Mouse (Mus musculus) cerebellum, adult 2 months (tissue): ENCODE measurements at regions not wholly inside any gene's neighbourhood (a gene's known extent, or its start where the extent isn't known, plus 50 kb on each side); places are given as distances from the start of the nearest gene placed in this dataset.

Experiments
- DNase-seq, 2 experiments: peaks; one replicate each; pipeline ENCODE4 v3.0.0; 2021
- H3K27ac ChIP-seq: fragments of 200-500 bp; 2 replicates; pipeline ENCODE4 v1.5.1; 2012; ENCODE audit warnings: low read length, control low read depth, inconsistent platforms; ENCODE audit not compliant: insufficient read depth
- H3K27me3 ChIP-seq: fragments of 200-500 bp; 2 replicates; pipeline ENCODE4 v1.6.1; 2012; ENCODE audit warnings: inconsistent platforms, mild to moderate bottlenecking, low read length, moderate library complexity; ENCODE audit not compliant: control insufficient read depth, insufficient read depth
- H3K4me1 ChIP-seq: fragments of 200-500 bp; 2 replicates; pipeline ENCODE4 v1.6.1; 2011; ENCODE audit warnings: low read length; ENCODE audit not compliant: control insufficient read depth, insufficient read depth
- H3K4me3 ChIP-seq: fragments of 200-500 bp; replicated peaks from 2 replicates; pipeline ENCODE3; 2011; ENCODE audit warnings: mild to moderate bottlenecking, low read depth, low read length, control low read depth; ENCODE audit not compliant: insufficient read depth
- CTCF ChIP-seq: fragments of 200-500 bp; IDR thresholded peaks from 2 replicates; pipeline ENCODE4 v1.5.1; 2011; ENCODE audit warnings: low read depth, mild to moderate bottlenecking, control low read depth, low read length, moderate library complexity, borderline replicate concordance; ENCODE audit not compliant: insufficient read depth
- POLR2A ChIP-seq: fragments of 200-500 bp; IDR thresholded peaks from 2 replicates; pipeline ENCODE4 v1.6.1; 2011; ENCODE audit warnings: low read length, control low read depth, borderline replicate concordance; ENCODE audit not compliant: insufficient read depth
- WGBS: fragments of 180-500 bp; shearing (Covaris S2); methylation state at CpG from one replicate; pipeline ENCODE4 v1.1.7; 2018; 5-methylcytosine and 5-hydroxymethylcytosine counted together

DNA sequence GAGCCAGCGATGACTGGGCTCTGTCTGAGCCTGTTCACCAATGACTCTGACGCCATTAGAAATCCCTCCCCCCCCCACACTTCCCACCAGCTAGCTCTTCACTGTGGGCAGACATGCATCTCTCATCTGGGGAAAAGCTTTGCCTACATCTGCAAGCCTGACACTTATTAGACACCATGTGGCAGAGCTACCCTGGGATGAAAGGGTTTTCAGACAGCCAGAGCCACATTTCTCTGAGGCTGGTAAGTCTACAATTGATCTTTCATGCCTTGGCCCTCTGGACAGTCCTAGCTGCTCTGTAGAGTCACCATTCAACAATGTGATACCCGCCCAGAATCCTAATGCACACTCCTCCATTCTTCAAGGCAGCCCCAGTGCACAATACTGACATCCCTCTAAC is 72.8 kb upstream of the Rgma start:
- Histone ChIP-seq H3K4me1 (no peaks in the 10 kb centered on the region), H3K4me3 (no peak overlapping the region), H3K27me3 (no peaks in the 10 kb centered on the region), H3K27ac (no peak overlapping the region)
- 81% methylated on average over 3 of the region's 3 CpGs for WGBS
- no peak for DNase-seq
- no peak for TF ChIP-seq POLR2A
- TF ChIP-seq CTCF, result no peak

DNA sequence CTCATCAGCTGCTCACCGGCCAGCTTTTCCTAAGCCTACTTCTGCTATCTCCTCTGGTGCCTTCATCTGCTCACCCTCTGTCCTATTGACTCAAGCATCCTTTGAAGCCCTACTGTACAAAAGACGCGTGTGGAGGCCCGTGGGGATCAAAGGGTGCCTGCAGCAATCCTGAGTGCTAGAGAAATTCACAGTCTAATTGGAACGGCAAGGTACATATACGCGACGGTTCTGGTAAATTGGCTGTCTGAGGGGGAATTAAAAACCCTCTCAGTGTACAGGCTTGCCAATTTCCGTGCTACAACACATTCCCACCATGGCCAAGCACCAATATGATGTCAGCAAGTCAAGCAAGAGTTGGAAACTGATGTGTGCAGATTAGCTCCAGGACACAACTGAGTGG is 71.5 kb upstream of the Rgma start:
- 65% methylated on average over 9 of the region's 9 CpGs for WGBS
- no peaks in the 10 kb centered on the region for H3K4me1 ChIP-seq
- no peak for DNase-seq
- H3K27ac ChIP-seq, result no peak overlapping the region
- no peaks in the 10 kb centered on the region for H3K27me3 ChIP-seq
- no peak overlapping the region for H3K4me3 ChIP-seq
- TF ChIP-seq POLR2A, result no peak
- no peak for TF ChIP-seq CTCF

DNA sequence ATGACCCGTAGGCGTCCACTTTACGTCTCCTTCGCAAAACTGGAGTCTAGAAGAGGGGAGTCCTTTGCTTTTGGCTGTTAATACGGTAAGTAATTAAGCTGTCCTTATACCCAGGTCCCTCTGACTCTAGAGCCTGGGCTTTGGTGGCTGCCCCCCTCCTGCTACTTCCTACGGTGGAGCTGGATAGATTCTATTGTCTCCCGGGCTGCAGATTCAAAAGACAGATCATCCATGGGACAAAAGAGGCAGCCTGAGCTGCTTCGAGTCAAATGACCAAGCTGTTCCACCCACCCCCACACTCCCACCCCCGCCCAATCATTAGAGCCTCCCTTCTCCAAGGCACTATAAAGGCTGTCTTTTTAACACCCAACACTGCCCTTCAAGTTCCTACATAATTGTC is 70.5 kb upstream of the Rgma start:
- H3K4me1 ChIP-seq, result no peaks in the 10 kb centered on the region
- TF ChIP-seq POLR2A (no peak), CTCF (no peak)
- 63% methylated on average over 9 of the region's 9 CpGs for WGBS
- no peak for DNase-seq
- no peaks in the 10 kb centered on the region for H3K27me3 ChIP-seq
- H3K4me3 ChIP-seq, result no peak overlapping the region
- no peak overlapping the region for H3K27ac ChIP-seq

DNA sequence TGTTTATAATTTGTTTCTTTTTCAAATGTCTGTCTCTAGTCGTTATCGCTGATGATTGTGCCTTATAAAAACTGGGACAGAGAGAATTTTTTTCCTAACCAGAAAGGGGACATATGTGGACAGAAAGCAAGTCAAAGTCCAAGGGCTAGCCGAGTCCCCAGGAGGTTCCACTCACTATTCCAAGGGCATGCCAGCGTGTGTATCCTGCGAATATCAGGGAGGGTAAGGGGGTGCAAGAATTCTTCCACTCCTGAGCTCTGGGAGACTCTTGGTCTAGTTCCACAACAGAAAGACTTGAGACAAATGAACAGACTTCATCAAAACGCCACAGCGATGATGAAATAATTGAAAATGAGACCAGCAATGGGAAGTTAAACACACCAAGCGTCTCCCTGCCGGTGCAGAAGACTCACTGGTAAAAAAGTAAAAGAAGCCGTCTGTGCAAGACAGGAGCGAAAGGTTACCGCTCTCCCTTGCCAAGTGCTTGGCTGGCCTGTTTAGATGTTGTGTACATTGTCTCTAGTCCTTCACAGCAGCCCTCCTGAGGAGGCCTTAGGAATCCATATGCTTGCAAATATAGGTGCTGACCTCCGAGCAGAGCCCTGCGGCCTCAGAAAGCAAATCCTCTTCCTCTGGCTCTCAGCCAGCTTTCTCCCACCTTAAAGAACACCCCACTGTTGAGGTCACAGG is 69.9 kb upstream of the Rgma start:
- 43% methylated on average over 14 of the region's 14 CpGs for WGBS
- H3K4me3 ChIP-seq, result no peak overlapping the region
- no peak for DNase-seq
- TF ChIP-seq CTCF (no peak), POLR2A (no peak)
- H3K4me1 ChIP-seq, result no peaks in the 10 kb centered on the region
- H3K27me3 ChIP-seq, result no peaks in the 10 kb centered on the region
- no peak overlapping the region for H3K27ac ChIP-seq

DNA sequence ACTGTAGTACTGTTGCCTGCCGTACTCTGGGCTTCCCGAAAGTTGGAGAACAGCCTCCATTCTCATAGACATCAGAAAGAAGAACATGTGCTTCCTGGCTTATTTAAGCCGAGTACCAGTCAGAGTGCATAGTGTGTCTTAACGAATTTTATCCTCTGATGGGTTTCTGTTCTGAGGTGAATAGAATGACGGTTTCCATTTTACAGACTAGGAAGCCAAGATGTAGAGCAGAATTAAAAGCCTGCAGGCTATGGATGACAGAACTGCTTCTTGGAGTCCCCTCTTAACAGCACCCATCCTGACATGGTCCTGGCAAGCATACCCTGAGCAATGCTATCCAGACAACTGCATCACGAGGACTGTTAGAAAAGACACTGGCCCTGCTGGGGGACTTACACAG is 69.0 kb upstream of the Rgma start:
- Histone ChIP-seq H3K4me1 (no peaks in the 10 kb centered on the region), H3K27me3 (no peaks in the 10 kb centered on the region), H3K27ac (no peak overlapping the region), H3K4me3 (no peak overlapping the region)
- no peak for TF ChIP-seq CTCF
- no peak for TF ChIP-seq POLR2A
- 88% methylated on average over 6 of the region's 6 CpGs for WGBS
- no peak for DNase-seq

DNA sequence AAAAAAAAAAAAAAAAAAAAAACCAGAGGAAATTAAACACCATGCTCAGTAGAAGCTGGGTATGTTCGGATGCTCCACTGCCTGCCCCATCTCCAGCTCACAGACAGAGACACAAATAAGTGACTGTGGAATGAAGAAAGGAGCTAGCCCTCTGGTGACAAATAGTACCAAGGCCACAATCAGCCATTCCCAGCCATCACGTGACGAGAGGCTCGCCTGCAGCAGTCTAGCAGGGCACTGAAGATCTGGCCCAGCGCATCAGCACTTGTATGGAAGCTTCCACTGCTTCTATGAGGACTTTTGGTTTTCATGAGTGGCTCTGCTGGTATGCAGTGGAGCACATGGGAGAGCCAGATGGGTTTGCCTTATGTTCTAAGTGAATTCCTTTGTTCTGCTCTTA is 68.6 kb upstream of the Rgma start:
- H3K27me3 ChIP-seq, result no peaks in the 10 kb centered on the region
- TF ChIP-seq POLR2A (no peak), CTCF (no peak)
- WGBS, result 89% methylated on average over 5 of the region's 5 CpGs
- no peak overlapping the region for H3K27ac ChIP-seq
- no peaks in the 10 kb centered on the region for H3K4me1 ChIP-seq
- no peak for DNase-seq
- H3K4me3 ChIP-seq, result no peak overlapping the region

DNA sequence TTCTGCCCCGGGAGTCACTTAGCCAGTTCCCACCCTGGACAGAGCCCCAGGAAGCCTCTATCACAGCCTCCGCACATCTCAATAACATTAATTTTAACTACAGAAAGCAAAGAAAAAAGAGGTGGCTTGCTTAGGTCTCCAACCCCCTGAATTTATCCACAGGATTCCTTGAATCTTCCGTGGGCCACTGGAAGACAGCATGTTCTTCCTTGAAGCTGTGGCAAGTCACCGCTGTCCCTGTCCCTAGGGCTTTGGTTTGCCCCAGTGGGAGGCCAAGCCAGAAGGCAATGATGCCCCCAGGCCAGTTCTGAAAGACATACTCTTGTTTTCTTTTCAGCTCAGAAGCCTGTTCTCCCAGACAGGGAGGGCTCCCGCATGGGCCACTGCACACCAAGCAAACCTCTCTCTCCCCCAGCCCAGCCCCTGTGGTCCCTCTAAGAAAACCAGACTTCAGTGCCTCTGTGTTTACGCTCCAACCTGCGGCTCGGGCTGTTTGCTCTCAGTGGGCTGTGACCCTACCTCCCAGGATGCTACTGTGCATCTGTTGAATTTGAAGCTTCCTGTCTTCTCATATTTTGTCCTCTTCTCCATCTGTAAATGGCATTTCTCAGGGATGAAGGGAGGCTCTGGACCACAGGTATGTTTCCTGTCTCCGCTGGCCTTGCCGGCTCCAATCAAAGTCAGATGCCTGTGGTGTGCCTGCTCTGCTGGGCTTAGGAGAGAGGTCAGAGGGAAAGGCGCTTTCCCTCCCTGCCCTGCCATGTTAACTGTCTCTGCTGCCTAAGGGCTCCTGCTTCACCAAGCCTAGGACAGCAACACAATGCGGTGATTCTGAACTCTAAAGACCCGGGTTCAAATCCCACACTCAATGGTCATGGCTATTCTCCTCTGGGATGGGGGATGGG is 67.5 kb upstream of the Rgma start:
- H3K4me1 ChIP-seq, result no peaks in the 10 kb centered on the region
- DNase-seq, result no peak
- TF ChIP-seq CTCF, result no peak
- no peak for TF ChIP-seq POLR2A
- no peak overlapping the region for H3K4me3 ChIP-seq
- 72% methylated on average over 13 of the region's 13 CpGs for WGBS
- no peaks in the 10 kb centered on the region for H3K27me3 ChIP-seq
- H3K27ac ChIP-seq, result no peak overlapping the region

DNA sequence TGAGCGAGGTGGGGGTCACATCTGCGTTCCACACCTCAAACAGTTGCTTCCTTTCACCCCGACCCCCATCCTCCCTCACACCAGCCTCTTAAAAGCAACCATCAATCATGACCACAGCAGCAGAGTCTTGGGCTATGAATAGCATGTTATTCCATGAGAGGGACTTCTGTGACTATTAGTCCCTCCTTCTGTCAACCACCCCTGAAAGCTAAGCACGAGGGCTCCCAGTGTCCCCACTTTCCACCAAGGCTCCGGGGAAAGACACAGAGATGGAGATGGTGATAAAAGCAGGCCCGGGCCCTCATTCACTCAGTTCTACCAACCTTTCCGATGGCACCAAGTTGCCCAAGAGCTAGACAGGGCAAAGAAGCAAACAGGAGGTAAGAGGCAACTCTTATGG is 66.3 kb upstream of the Rgma start:
- no peak for TF ChIP-seq POLR2A
- no peak for TF ChIP-seq CTCF
- no peaks in the 10 kb centered on the region for H3K4me1 ChIP-seq
- WGBS, result 93% methylated on average over 7 of the region's 7 CpGs

More for the DNA sequence above, 66.3 kb upstream of the Rgma start:
- Histone ChIP-seq H3K27ac (no peak overlapping the region), H3K27me3 (no peaks in the 10 kb centered on the region), H3K4me3 (no peak overlapping the region)
- no peak for DNase-seq
